Mouse (Mus musculus): ENCODE measurements around the gene Wdr86. TPM values are rescaled to one million over a fixed set of nuclear protein-coding genes. Genes with fewer than 3 reads are reported as not detected.

Gene Wdr86
- polyA plus RNA-seq, 1 experiment from 2014 or later, result 58.6 TPM

GRCm38 (mm10) chr5:24750321-24751304, 20.1 kb upstream of the Wdr86 start:
- Histone ChIP-seq H3K36me3 (replicated peaks) (no peaks in the 10 kb centered on the region), H3K4me3 (peak overlapping the region; percentile 66), H3K4me1 (peaks cover 77% of the 10 kb centered on the region), H3K27me3 (replicated peaks; ENCODE audit: low read depth, poor library complexity, severe bottlenecking) (no peaks in the 10 kb centered on the region), H3K9me3 (no peaks in the 10 kb centered on the region), H3K27ac (replicated peaks) (peak overlapping the region; percentile 93)
- under 1% methylated on average over 59 of the region's 59 CpGs for WGBS
- peak; percentile 97 for DNase-seq (ENCODE audit: low spot score)

- no peak for DNase-seq (ENCODE audit: low spot score)
- Histone ChIP-seq H3K27ac (replicated peaks) (peak overlapping the region; percentile 93), H3K27me3 (replicated peaks; ENCODE audit: low read depth, poor library complexity, severe bottlenecking) (no peaks in the 10 kb centered on the region), H3K36me3 (replicated peaks) (no peaks in the 10 kb centered on the region), H3K9me3 (no peaks in the 10 kb centered on the region), H3K4me3 (peak overlapping the region; percentile 66), H3K4me1 (peaks cover 68% of the 10 kb centered on the region)
- 49% methylated on average over 5 of the region's 5 CpGs for WGBS
Observed at GRCm38 (mm10) chr5:24749731-24750130, 19.2 kb upstream of the Wdr86 start.

- H3K27ac ChIP-seq (replicated peaks), result peak overlapping the region; percentile 69
- H3K9me3 ChIP-seq, result no peaks in the 10 kb centered on the region
- no peak for DNase-seq (ENCODE audit: low spot score)
- no peaks in the 10 kb centered on the region for H3K36me3 ChIP-seq (replicated peaks)
- H3K4me3 ChIP-seq, result peak overlapping the region; percentile 21; the same call in 1 of the 2 replicates
- peaks cover 48% of the 10 kb centered on the region for H3K4me1 ChIP-seq
- 11% methylated on average over 6 of the region's 6 CpGs for WGBS
- H3K27me3 ChIP-seq (replicated peaks; ENCODE audit: low read depth, poor library complexity, severe bottlenecking), result no peaks in the 10 kb centered on the region
Observed at GRCm38 (mm10) chr5:24747533-24747932, 17.0 kb upstream of the Wdr86 start.

GRCm38 (mm10) chr5:24743956-24744355, 13.4 kb upstream of the Wdr86 start:
- H3K9me3 ChIP-seq, result no peaks in the 10 kb centered on the region
- H3K4me3 ChIP-seq, result no peak overlapping the region
- H3K4me1 ChIP-seq, result peaks cover 39% of the 10 kb centered on the region
- H3K27me3 ChIP-seq (replicated peaks; ENCODE audit: low read depth, poor library complexity, severe bottlenecking), result no peaks in the 10 kb centered on the region
- no peak for DNase-seq (ENCODE audit: low spot score)
- H3K36me3 ChIP-seq (replicated peaks), result no peaks in the 10 kb centered on the region
- 91% methylated on average over 10 of the region's 10 CpGs for WGBS
- H3K27ac ChIP-seq (replicated peaks), result no peak overlapping the region

- Histone ChIP-seq H3K27me3 (replicated peaks; ENCODE audit: low read depth, poor library complexity, severe bottlenecking) (no peaks in the 10 kb centered on the region), H3K27ac (replicated peaks) (peak overlapping the region; percentile 68), H3K9me3 (no peaks in the 10 kb centered on the region), H3K4me3 (no peak overlapping the region), H3K36me3 (replicated peaks) (no peaks in the 10 kb centered on the region; the same call in 1 of the 2 replicates), H3K4me1 (peaks cover 22% of the 10 kb centered on the region)
- WGBS, result 57% methylated on average over 15 of the region's 15 CpGs
- peak; percentile 65 for DNase-seq (ENCODE audit: low spot score)
Observed at GRCm38 (mm10) chr5:24741172-24741885, 10.8 kb upstream of the Wdr86 start.

- Histone ChIP-seq H3K4me1 (peaks cover 28% of the 10 kb centered on the region), H3K4me3 (no peak overlapping the region), H3K27ac (replicated peaks) (peak overlapping the region; percentile 67), H3K36me3 (replicated peaks) (no peaks in the 10 kb centered on the region; the same call in 1 of the 2 replicates), H3K27me3 (replicated peaks; ENCODE audit: low read depth, poor library complexity, severe bottlenecking) (no peaks in the 10 kb centered on the region), H3K9me3 (no peaks in the 10 kb centered on the region)
- 64% methylated on average over 15 of the region's 15 CpGs for WGBS
- DNase-seq (ENCODE audit: low spot score), result no peak
Observed at GRCm38 (mm10) chr5:24739141-24739753, 8.7 kb upstream of the Wdr86 start.

- Histone ChIP-seq H3K36me3 (replicated peaks) (no peaks in the 10 kb centered on the region; the same call in 1 of the 2 replicates), H3K27me3 (replicated peaks; ENCODE audit: low read depth, poor library complexity, severe bottlenecking) (no peaks in the 10 kb centered on the region), H3K4me1 (peaks cover 35% of the 10 kb centered on the region), H3K4me3 (no peak overlapping the region), H3K9me3 (no peaks in the 10 kb centered on the region), H3K27ac (replicated peaks) (no peak overlapping the region)
- WGBS, result 89% methylated on average over 1 of the region's 1 CpGs
- no peak for DNase-seq (ENCODE audit: low spot score)
Observed at GRCm38 (mm10) chr5:24738517-24738916, 8.0 kb upstream of the Wdr86 start.

GRCm38 (mm10) chr5:24737595-24737994, 7.1 kb upstream of the Wdr86 start:
- H3K27ac ChIP-seq (replicated peaks), result no peak overlapping the region
- 96% methylated on average over 10 of the region's 10 CpGs for whole genome bisulfite sequencing
- no peaks in the 10 kb centered on the region; the same call in 1 of the 2 replicates for H3K36me3 ChIP-seq (replicated peaks)
- DNase-seq (ENCODE audit: low spot score), result no peak
- no peak overlapping the region for H3K4me3 ChIP-seq
- peaks cover 44% of the 10 kb centered on the region for H3K4me1 ChIP-seq
- H3K27me3 ChIP-seq (replicated peaks; ENCODE audit: low read depth, poor library complexity, severe bottlenecking), result no peaks in the 10 kb centered on the region
- no peaks in the 10 kb centered on the region for H3K9me3 ChIP-seq

GRCm38 (mm10) chr5:24733771-24734426, 3.4 kb upstream of the Wdr86 start:
- Histone ChIP-seq H3K36me3 (replicated peaks) (no peaks in the 10 kb centered on the region; the same call in 1 of the 2 replicates), H3K4me1 (peaks cover 58% of the 10 kb centered on the region), H3K4me3 (no peak overlapping the region), H3K27ac (replicated peaks) (peak overlapping the region; percentile 97), H3K27me3 (replicated peaks; ENCODE audit: low read depth, poor library complexity, severe bottlenecking) (peaks cover 33% of the 10 kb centered on the region), H3K9me3 (no peaks in the 10 kb centered on the region)
- DNase-seq (ENCODE audit: low spot score), result no peak
- 62% methylated on average over 7 of the region's 7 CpGs for WGBS

- Histone ChIP-seq H3K27me3 (replicated peaks; ENCODE audit: low read depth, poor library complexity, severe bottlenecking) (peaks cover 33% of the 10 kb centered on the region), H3K4me3 (peak overlapping the region; percentile 33; the same call in 1 of the 2 replicates), H3K36me3 (replicated peaks) (peaks cover 4% of the 10 kb centered on the region; the same call in 1 of the 2 replicates), H3K9me3 (no peaks in the 10 kb centered on the region), H3K27ac (replicated peaks) (peak overlapping the region; percentile 97), H3K4me1 (peaks cover 64% of the 10 kb centered on the region)
- peak; percentile 90 for DNase-seq (ENCODE audit: low spot score)
- 1% methylated on average over 8 of the region's 8 CpGs for WGBS
Observed at GRCm38 (mm10) chr5:24733134-24733533, 2.6 kb upstream of the Wdr86 start.

- H3K4me3 ChIP-seq, result peak overlapping the region; percentile 73
- H3K9me3 ChIP-seq, result no peaks in the 10 kb centered on the region
- peaks cover 70% of the 10 kb centered on the region for H3K4me1 ChIP-seq
- peaks cover 33% of the 10 kb centered on the region for H3K27me3 ChIP-seq (replicated peaks; ENCODE audit: low read depth, poor library complexity, severe bottlenecking)
- under 1% methylated on average over 15 of the region's 15 CpGs for WGBS
- DNase-seq (ENCODE audit: low spot score), result peak; percentile 89
- H3K36me3 ChIP-seq (replicated peaks), result peaks cover 17% of the 10 kb centered on the region
- peak overlapping the region; percentile 97 for H3K27ac ChIP-seq (replicated peaks)
Observed at GRCm38 (mm10) chr5:24730986-24731385, 459 bp upstream of the Wdr86 start.

All from embryonic facial prominence, embryonic 10.5 days (tissue).